Comparison of ENCODE assay signal across 21 mouse cellular contexts in the genomic region with DNA sequence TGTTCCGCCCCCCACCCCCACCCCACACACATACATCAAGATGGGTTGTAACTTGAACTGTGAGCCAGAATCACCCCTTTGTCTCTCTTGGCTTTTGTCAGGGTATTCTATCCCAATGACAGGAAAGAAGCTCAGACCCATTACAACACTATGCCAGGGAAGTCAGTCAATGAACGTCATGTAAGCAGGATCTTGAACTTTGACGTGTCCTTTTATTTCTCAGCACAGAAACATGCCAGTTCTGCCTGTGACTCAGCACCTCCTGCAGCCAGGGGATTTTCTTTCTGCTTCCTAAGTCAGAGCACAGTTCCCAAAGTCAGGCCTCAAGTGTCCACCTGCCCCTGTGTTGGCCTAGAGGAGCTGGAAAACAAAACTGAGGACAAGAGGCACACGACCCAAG. TPM values are rescaled to one million over a fixed set of nuclear protein-coding genes. Genes with fewer than 3 reads are reported as not detected.
DNase-seq lines count a peak whose midpoint lies in the region; ATAC-seq lines count a peak whose summit lies in the region.
"Had no signal": no experiment of that assay in that cellular context is flagged by ENCODE, and none has a peak within 500 bp of the region (broad histone marks: within the 10 kb centered on the region; RNA-seq: fewer than 3 reads in every experiment).

No protein-coding gene starts in this region.

- no peak overlapping the region for H3K9ac ChIP-seq in liver, embryonic 12.5 days
- H3K9ac ChIP-seq: embryonic facial prominence, embryonic 12.5 days; forebrain, embryonic 12.5 days; hindbrain, embryonic 14.5 days; intestine, embryonic 15.5 days had no signal

- H3K27ac ChIP-seq in brown adipose tissue, adult 24 weeks (replicated peaks; ENCODE audit: low read depth, low read length) = peak overlapping the region; percentile 98
- H3K27ac ChIP-seq in liver, embryonic 12.5 days = no peak overlapping the region
- H3K27ac ChIP-seq: embryonic facial prominence, embryonic 12.5 days; forebrain, embryonic 12.5 days; heart, embryonic 10.5 days; hindbrain, embryonic 10.5 days; hindbrain, embryonic 14.5 days; intestine, embryonic 15.5 days had no signal

- H3K36me3 ChIP-seq in liver, embryonic 12.5 days = no peaks in the 10 kb centered on the region
- H3K36me3 ChIP-seq: embryonic facial prominence, embryonic 12.5 days; forebrain, embryonic 12.5 days; heart, embryonic 10.5 days; hindbrain, embryonic 10.5 days; intestine, embryonic 15.5 days had no signal

- no peaks in the 10 kb centered on the region for H3K27me3 ChIP-seq in liver, embryonic 12.5 days (replicated peaks)
- H3K27me3 ChIP-seq: embryonic facial prominence, embryonic 12.5 days; forebrain, embryonic 12.5 days; intestine, embryonic 15.5 days; Patski had no signal

- H3K4me2 ChIP-seq in liver, embryonic 12.5 days = no peak overlapping the region
- H3K4me2 ChIP-seq: embryonic facial prominence, embryonic 12.5 days; forebrain, embryonic 12.5 days; hindbrain, embryonic 14.5 days; intestine, embryonic 15.5 days had no signal

- WGBS in liver, embryonic 12.5 days (ENCODE audit: insufficient replicate concordance) = 68% methylated on average over 4 of the region's 4 CpGs

- ATAC-seq in liver, embryonic 12.5 days = no peak
- ATAC-seq: intestine, embryonic 15.5 days; Patski had no signal

- peaks cover 15% of the 10 kb centered on the region for H3K4me1 ChIP-seq in brown adipose tissue, adult 24 weeks (ENCODE audit: control insufficient read depth, insufficient read depth, insufficient read length, low read length)
- H3K4me1 ChIP-seq in liver, embryonic 12.5 days = no peaks in the 10 kb centered on the region
- H3K4me1 ChIP-seq: embryonic facial prominence, embryonic 12.5 days; forebrain, embryonic 12.5 days; heart, embryonic 10.5 days; hindbrain, embryonic 10.5 days; intestine, embryonic 15.5 days had no signal

- no peaks in the 10 kb centered on the region for H3K9me3 ChIP-seq in liver, embryonic 12.5 days (replicated peaks)
- H3K9me3 ChIP-seq: embryonic facial prominence, embryonic 12.5 days; forebrain, embryonic 12.5 days; heart, embryonic 10.5 days; hindbrain, embryonic 10.5 days; intestine, embryonic 15.5 days had no signal

- H3K4me3 ChIP-seq in brown adipose tissue, adult 24 weeks (ENCODE audit: insufficient read depth, low read depth, low read length) = no peak overlapping the region
- no peak overlapping the region for H3K4me3 ChIP-seq in liver, embryonic 12.5 days
- H3K4me3 ChIP-seq: embryonic facial prominence, embryonic 12.5 days; forebrain, embryonic 12.5 days; heart, embryonic 10.5 days; hindbrain, embryonic 10.5 days; intestine, embryonic 15.5 days had no signal

- peak; percentile 92 for DNase-seq in heart, adult 11 months
- no peak for DNase-seq in heart, adult 9 months (ENCODE audit: low spot score in 2 of 2)
- peak; percentile 31 for DNase-seq in 3134 (ENCODE audit: extremely low read depth, insufficient read length, low spot score)
- DNase-seq in 3T3-L1 (ENCODE audit: low read depth, low spot score) = peak; percentile 78
- no peak for DNase-seq in frontal cortex, postnatal 36 days (ENCODE audit: low spot score in 2 of 2)
- no peak for DNase-seq in liver
- DNase-seq: cerebellum, adult 11 months; cerebellum, adult 8-10 months; cerebellum, postnatal 14 days; embryo, embryonic 11 days; gastrocnemius, postnatal 36 days; kidney, adult 8-10 months had no signal

RNA-seq across cellular contexts. Expression of gene Cd200, which starts 31.5 kb away (rescaled TPM):
- 39.3 and 47.9 TPM in 2 replicates for polyA plus RNA-seq in brown adipose tissue, adult 24 weeks (2012; ENCODE audit: insufficient read depth, insufficient read length, missing spikeins)
- 0.53 and 0.79 TPM in 2 replicates for polyA plus RNA-seq in liver, embryonic 12.5 days (2016; fragmentation: Nextera tagmentation; extraction: Ambion mirVana)

Comparison
In these comparisons a context has a peak if more than half of its experiments do, and no peak if none do; other contexts are left out.
1. DNase-seq: peak in heart, adult 11 months (single experiment), 3134 (single experiment) and 3T3-L1 (single experiment); none in heart, adult 9 months (0 of 2), frontal cortex, postnatal 36 days (0 of 2) and liver (single experiment).
2. RNA of gene Cd200, which starts 31.5 kb away (polyA plus RNA-seq): 39.3 to 47.9 TPM in brown adipose tissue, adult 24 weeks; 0.53 to 0.79 TPM in liver, embryonic 12.5 days; every median in the first group is over 10 times any median in the second.